Mouse (Mus musculus) midbrain, postnatal 0 days (tissue): ENCODE results near the gene Fam189b. TPM values are rescaled to one million over a fixed set of nuclear protein-coding genes. Genes with fewer than 3 reads are reported as not detected.
A peak's percentile ranks its signal among the peaks of the same experiment; 100 is the strongest.
"Not testable (repeated sequence)": the region's sequence is repeated elsewhere in the genome, so short reads cannot be mapped to it uniquely, and the experiment has no call there.

Experiments
- ATAC-seq: fragments of 200-750 bp; cut with Nextera tagmentation; 2 replicates; pipeline ENCODE4 v1.8.0; 2017; ENCODE audit warnings: moderate number of reproducible peaks, mild to moderate bottlenecking, moderate TSS enrichment, moderate library complexity; ENCODE audit not compliant: low FRiP score
- DNase-seq: peaks from one replicate; pipeline ENCODE4 v3.0.0-alpha.2; 2015; ENCODE audit warnings: low spot score
- H3K27ac ChIP-seq: fragments of 300-500 bp; sonication (generic); 2 replicates; pipeline ENCODE4 v1.5.1; 2014; ENCODE audit warnings: low read depth, mild to moderate bottlenecking, low read length, mixed read lengths
- H3K27me3 ChIP-seq: fragments of 300-500 bp; sonication (generic); 2 replicates; pipeline ENCODE4 v1.6.1; 2014; ENCODE audit warnings: low read length, control low read depth, mixed read lengths; ENCODE audit not compliant: insufficient read depth
- H3K36me3 ChIP-seq: fragments of 300-500 bp; sonication (generic); 2 replicates; pipeline ENCODE4 v1.6.1; 2014; ENCODE audit warnings: low read length, control low read depth, mixed read lengths; ENCODE audit not compliant: insufficient read depth
- H3K4me1 ChIP-seq: fragments of 300-500 bp; sonication (generic); 2 replicates; pipeline ENCODE4 v1.6.1; 2014; ENCODE audit warnings: mild to moderate bottlenecking, control low read depth, antibody characterized with exemption, low read length, mixed read lengths; ENCODE audit not compliant: insufficient read depth
- H3K4me2 ChIP-seq: fragments of 300-500 bp; sonication (generic); 2 replicates; pipeline ENCODE4 v1.6.1; 2014; ENCODE audit warnings: low read depth, mild to moderate bottlenecking, low read length, mixed read lengths; ENCODE audit not compliant: poor library complexity, severe bottlenecking
- H3K4me3 ChIP-seq: fragments of 300-500 bp; sonication (generic); 2 replicates; pipeline ENCODE4 v1.5.1; 2014; ENCODE audit warnings: low read depth, mild to moderate bottlenecking, low read length, moderate library complexity
- H3K9ac ChIP-seq: fragments of 300-500 bp; sonication (generic); replicated peaks from 2 replicates; pipeline ENCODE4 v1.6.1; 2014; ENCODE audit warnings: mild to moderate bottlenecking, low read length, moderate library complexity, mixed read lengths; ENCODE audit not compliant: poor library complexity, severe bottlenecking
- H3K9me3 ChIP-seq: fragments of 300-500 bp; sonication (generic); 2 replicates; pipeline ENCODE4 v1.6.1; 2016; ENCODE audit warnings: low read length, control low read depth
- CTCF ChIP-seq: IDR thresholded peaks from 2 replicates; pipeline ENCODE4 v1.5.1; 2016; ENCODE audit warnings: antibody characterized with exemption, mild to moderate bottlenecking
- WGBS: fragments of 180-500 bp; shearing (Covaris S2); extraction: QIAGEN DNeasy Blood & Tissue Kit; methylation state at CpG from one replicate; pipeline ENCODE4 v1.1.7; 2014; 5-methylcytosine and 5-hydroxymethylcytosine counted together
- polyA plus RNA-seq: library from polyadenylated mRNA; unstranded; fragments of >200 nt; fragmentation: Nextera tagmentation; extraction: Ambion mirVana; gene quantifications from 2 replicates; pipeline ENCODE4 v1.2.1, GENCODE M21; 2015
- total RNA-seq: library from RNA; depleted of rRNA; stranded (reverse); fragments of >200 nt; gene quantifications from 2 replicates; pipeline ENCODE4 v1.2.3, GENCODE M21; 2014

The Fam189b gene
- total and polyA plus RNA-seq, 2 experiments from 2014 or later, result 22.2 to 32.5 TPM

- no peak for TF ChIP-seq CTCF
- ATAC-seq (peak; percentile 18; the same call in 1 of the 2 replicates), DNase-seq (no peak)
- Histone ChIP-seq H3K4me3 (peak overlapping the region; percentile 76), H3K36me3 (no peaks in the 10 kb centered on the region), H3K4me1 (peaks cover 4% of the 10 kb centered on the region; the same call in 1 of the 2 replicates), H3K4me2 (peak overlapping the region; percentile 79), H3K9me3 (no peaks in the 10 kb centered on the region), H3K27ac (peak overlapping the region; percentile 70), H3K9ac (peak overlapping the region; percentile 69), H3K27me3 (no peaks in the 10 kb centered on the region)
- WGBS, result 0% methylated on average over 13 of the region's 13 CpGs
These were observed 23.7 kb upstream of the Fam189b start for GRCm38 (mm10) chr3:89159211-89159610.

GRCm38 (mm10) chr3:89159616-89160344 is 23.2 kb upstream of the Fam189b start, which contains the start of gene Hcn3:
Gene Hcn3 (minus strand): TSS chr3:89160196.
- DNase-seq (peak; percentile 77), ATAC-seq (peak; percentile 82)
- Histone ChIP-seq H3K36me3 (no peaks in the 10 kb centered on the region), H3K9me3 (no peaks in the 10 kb centered on the region), H3K27ac (peak within 1 kb of the TSS; percentile 70), H3K27me3 (no peaks in the 10 kb centered on the region), H3K4me3 (peak within 1 kb of the TSS; percentile 76), H3K4me1 (peaks cover 4% of the 10 kb centered on the region; the same call in 1 of the 2 replicates), H3K4me2 (peak within 1 kb of the TSS; percentile 79), H3K9ac (peak within 1 kb of the TSS; percentile 69)
- peak; percentile 77 for TF ChIP-seq CTCF
- WGBS, result under 1% methylated on average over 59 of the region's 66 CpGs

- H3K9ac ChIP-seq, H3K9me3 ChIP-seq, H3K27ac ChIP-seq, H3K36me3 ChIP-seq, H3K4me2 ChIP-seq, ATAC-seq, DNase-seq, H3K4me3 ChIP-seq, H3K27me3 ChIP-seq: not testable (repeated sequence)
- H3K4me1 ChIP-seq, result peaks cover 11% of the 10 kb centered on the region; the same call in 1 of the 2 replicates
These were observed 21.7 kb upstream of the Fam189b start for GRCm38 (mm10) chr3:89161207-89161606.

- Histone ChIP-seq H3K4me1 (peaks cover 11% of the 10 kb centered on the region; the same call in 1 of the 2 replicates), H3K9ac (no peak overlapping the region), H3K27ac (no peak overlapping the region), H3K27me3 (no peaks in the 10 kb centered on the region), H3K36me3 (peaks cover 3% of the 10 kb centered on the region; the same call in 1 of the 2 replicates), H3K4me2 (no peak overlapping the region), H3K4me3 (no peak overlapping the region), H3K9me3 (no peaks in the 10 kb centered on the region)
- TF ChIP-seq CTCF, result no peak
- no peak for DNase-seq
- WGBS, result 81% methylated on average over 4 of the region's 4 CpGs
- ATAC-seq, result no peak
These were observed 21.2 kb upstream of the Fam189b start for GRCm38 (mm10) chr3:89161786-89162185.

- H3K36me3 ChIP-seq, result peaks cover 12% of the 10 kb centered on the region
- H3K27me3 ChIP-seq, result no peaks in the 10 kb centered on the region
- no peaks in the 10 kb centered on the region for H3K9me3 ChIP-seq
- no peak overlapping the region for H3K4me3 ChIP-seq
- no peak for ATAC-seq
- WGBS, result 85% methylated on average over 1 of the region's 1 CpGs
- no peak overlapping the region for H3K27ac ChIP-seq
- no peak overlapping the region for H3K9ac ChIP-seq
- no peak for TF ChIP-seq CTCF
- H3K4me2 ChIP-seq, result no peak overlapping the region
- DNase-seq, result no peak
- H3K4me1 ChIP-seq, result peaks cover 9% of the 10 kb centered on the region; the same call in 1 of the 2 replicates
These were observed 19.8 kb upstream of the Fam189b start for GRCm38 (mm10) chr3:89163123-89163522.

- H3K27ac ChIP-seq, result no peak overlapping the region
- DNase-seq (no peak), ATAC-seq (no peak)
- peak overlapping the region; percentile 76; the same call in 1 of the 2 replicates for H3K4me3 ChIP-seq
- WGBS, result 67% methylated on average over 5 of the region's 5 CpGs
- H3K36me3 ChIP-seq, result peaks cover 17% of the 10 kb centered on the region
- H3K9me3 ChIP-seq, result no peaks in the 10 kb centered on the region
- no peaks in the 10 kb centered on the region for H3K27me3 ChIP-seq
- H3K4me2 ChIP-seq, result peak overlapping the region; percentile 63; the same call in 1 of the 2 replicates
- peaks cover 7% of the 10 kb centered on the region; the same call in 1 of the 2 replicates for H3K4me1 ChIP-seq
- no peak overlapping the region for H3K9ac ChIP-seq
- TF ChIP-seq CTCF, result no peak
These were observed 19.2 kb upstream of the Fam189b start for GRCm38 (mm10) chr3:89163643-89164245.
